Mouse (Mus musculus) ES-Bruce4 (cell line): ENCODE data around the gene Dusp16.

Source experiments
- CTCF ChIP-seq: IDR thresholded peaks from one replicate; pipeline ENCODE4 v1.8.1; 2011; ENCODE audit warnings: low read depth, low read length
- EP300 ChIP-seq: IDR thresholded peaks from 2 replicates; pipeline ENCODE4 v1.6.1; 2011; ENCODE audit warnings: low read depth, low read length; ENCODE audit not compliant: insufficient read depth
- POLR2A ChIP-seq: IDR thresholded peaks from one replicate; pipeline ENCODE4 v1.8.1; 2011; ENCODE audit warnings: low read length; ENCODE audit not compliant: insufficient read depth

- TF ChIP-seq EP300 (no peak), POLR2A (no peak), CTCF (no peak)
Observed at GRCm38 (mm10) chr6:134807794-134808193, 15.4 kb upstream of the Dusp16 start.
